In the genomic region with DNA sequence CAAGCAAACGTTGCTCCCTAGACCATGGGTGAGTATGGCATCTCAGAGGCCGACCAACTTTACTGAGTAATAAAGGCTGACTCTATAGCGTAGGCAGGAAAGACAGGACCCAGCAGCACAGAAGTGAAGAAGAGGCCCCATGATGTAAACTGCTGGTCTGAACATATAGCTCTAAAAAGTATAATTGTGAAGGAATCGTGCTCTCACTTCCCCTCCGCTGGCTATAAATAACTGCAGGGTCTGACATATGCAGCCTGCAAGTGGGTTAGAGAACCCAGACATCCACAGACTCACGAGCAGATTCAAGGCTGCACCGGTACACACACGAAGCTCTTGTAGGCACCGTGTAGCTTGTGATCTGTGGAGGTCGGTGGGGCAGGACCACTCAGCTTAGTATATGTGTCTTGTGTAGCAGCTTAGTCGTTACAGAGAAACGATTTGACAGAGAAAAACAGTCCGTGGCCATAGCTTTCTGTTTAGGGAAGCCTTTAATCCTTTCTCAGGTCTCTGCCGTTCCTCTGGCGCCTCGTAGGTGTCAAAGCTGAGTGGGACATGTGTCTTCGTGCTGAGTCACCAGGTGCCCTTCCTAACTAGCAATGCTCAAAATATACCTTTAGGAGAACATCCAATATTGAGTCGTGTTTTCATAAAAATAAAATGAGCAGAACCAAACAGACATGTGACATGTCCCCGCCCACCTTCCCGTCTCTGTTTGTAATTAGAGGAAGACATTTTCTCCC, we compare ENCODE assay signal across 11 mouse cellular contexts.
DNase-seq lines count a peak whose midpoint lies in the region; ATAC-seq lines count a peak whose summit lies in the region.
"Had no signal": no experiment of that assay in that cellular context is flagged by ENCODE, and none has a peak within 500 bp of the region (broad histone marks: within the 10 kb centered on the region; RNA-seq: fewer than 3 reads in every experiment).

No protein-coding gene starts in this region.

- no peaks in the 10 kb centered on the region for H3K9me3 ChIP-seq in heart, embryonic 15.5 days (replicated peaks)
- no peaks in the 10 kb centered on the region for H3K9me3 ChIP-seq in megakaryocyte, embryonic 14.5 days
- no peaks in the 10 kb centered on the region for H3K9me3 ChIP-seq in hindbrain, embryonic 16.5 days (ENCODE audit: control insufficient read depth, low read length)

- ATAC-seq in heart, embryonic 15.5 days (replicated peaks; ENCODE audit: insufficient number of reproducible peaks, insufficient read depth, low FRiP score, low read depth), result no peak
- peak; percentile 75 for ATAC-seq in frontal cortex, adult (ENCODE audit: low TSS enrichment)
- no peak for ATAC-seq in hindbrain, embryonic 16.5 days
- ATAC-seq: midbrain, embryonic 16.5 days had no signal

- H3K9ac ChIP-seq in heart, embryonic 15.5 days, result no peak overlapping the region
- H3K9ac ChIP-seq in hindbrain, embryonic 16.5 days (ENCODE audit: low read depth, low read length), result no peak overlapping the region
- H3K9ac ChIP-seq: liver, embryonic 14.5 days had no signal

- DNase-seq in heart, adult 11 months, result no peak
- DNase-seq in A20 (ENCODE audit: low read depth, low spot score), result peak; percentile 17
- DNase-seq in retina, embryonic 14.5 days (ENCODE audit: low spot score), result no peak
- no peak for DNase-seq in kidney, adult 18-20 months
- DNase-seq: kidney, adult 11 months had no signal

- H3K4me3 ChIP-seq in heart, embryonic 15.5 days, result no peak overlapping the region
- peak overlapping the region; percentile 71 for H3K4me3 ChIP-seq in megakaryocyte, embryonic 14.5 days (replicated peaks)
- H3K4me3 ChIP-seq in hindbrain, embryonic 16.5 days (ENCODE audit: low read length), result no peak overlapping the region

- WGBS in heart, embryonic 15.5 days, result 61% methylated on average over 20 of the region's 20 CpGs
- WGBS in hindbrain, embryonic 16.5 days, result 86% methylated on average over 20 of the region's 20 CpGs

- H3K4me1 ChIP-seq in heart, embryonic 15.5 days (replicated peaks), result 0 out of 2 replicates have a peak, but pooled peaks cover 4% of the 10 kb centered on the region
- H3K4me1 ChIP-seq in megakaryocyte, embryonic 14.5 days, result peaks cover 4% of the 10 kb centered on the region; the same call in 1 of the 2 replicates
- H3K4me1 ChIP-seq in hindbrain, embryonic 16.5 days (ENCODE audit: control insufficient read depth, insufficient read depth, low read depth, low read length), result no peaks in the 10 kb centered on the region

- H3K36me3 ChIP-seq in heart, embryonic 15.5 days, result no peaks in the 10 kb centered on the region
- H3K36me3 ChIP-seq in megakaryocyte, embryonic 14.5 days (replicated peaks; ENCODE audit: low read length), result no peaks in the 10 kb centered on the region
- no peaks in the 10 kb centered on the region for H3K36me3 ChIP-seq in hindbrain, embryonic 16.5 days (ENCODE audit: control insufficient read depth, insufficient read depth, low read length)

- no peak overlapping the region for H3K27ac ChIP-seq in heart, embryonic 15.5 days
- H3K27ac ChIP-seq in hindbrain, embryonic 16.5 days (ENCODE audit: low read depth, low read length), result no peak overlapping the region
- H3K27ac ChIP-seq: liver, embryonic 14.5 days had no signal

- H3K27me3 ChIP-seq in heart, embryonic 15.5 days, result no peaks in the 10 kb centered on the region
- H3K27me3 ChIP-seq in megakaryocyte, embryonic 14.5 days (replicated peaks), result peaks cover 30% of the 10 kb centered on the region
- no peaks in the 10 kb centered on the region for H3K27me3 ChIP-seq in hindbrain, embryonic 16.5 days (replicated peaks; ENCODE audit: control insufficient read depth, insufficient read depth, low read length)

- peak overlapping the region; percentile 17; the same call in 1 of the 2 replicates for H3K4me2 ChIP-seq in heart, embryonic 15.5 days
- H3K4me2 ChIP-seq in hindbrain, embryonic 16.5 days (ENCODE audit: low read length), result no peak overlapping the region
